Mouse (Mus musculus): ENCODE data around the gene Gm14862.

Gm14862 gene

GRCm38 (mm10) chrX:9222412-9223221, 34.1 kb downstream of the Gm14862 start:
- in situ Hi-C loops (cut with MboI) = no loop called here

GRCm38 (mm10) chrX:9221736-9222135, 35.0 kb downstream of the Gm14862 start:
- in situ Hi-C loops (cut with MboI) = no loop called here

GRCm38 (mm10) chrX:9221206-9221605, 35.5 kb downstream of the Gm14862 start:
- in situ Hi-C loops (cut with MboI) = no loop called here

GRCm38 (mm10) chrX:9219570-9219969, 37.1 kb downstream of the Gm14862 start:
- in situ Hi-C loops (cut with MboI) = no loop called here

- in situ Hi-C loops (cut with MboI) = no loop called here
These were observed 40.5 kb downstream of the Gm14862 start for GRCm38 (mm10) chrX:9216244-9216643.

GRCm38 (mm10) chrX:9205121-9205520, 51.6 kb downstream of the Gm14862 start:
- in situ Hi-C loops (cut with MboI) = no loop called here

- in situ Hi-C loops (cut with MboI) = no loop called here
These were observed 53.8 kb downstream of the Gm14862 start for GRCm38 (mm10) chrX:9202781-9203405.

- in situ Hi-C loops (cut with MboI) = no loop called here
These were observed 54.7 kb downstream of the Gm14862 start for GRCm38 (mm10) chrX:9201954-9202353.

Measured in mature B cell (primary cell).